Mouse (Mus musculus): ENCODE measurements around the gene Slc26a9.

GRCm38 (mm10) chr1:131761079-131761831 is 17.4 kb downstream of the Slc26a9 start:
- TF ChIP-seq POLR2A (IDR thresholded peaks at IDR 0.05; ENCODE audit: insufficient read depth, low read depth, low read length) (no peak), CTCF (IDR thresholded peaks at IDR 0.05) (no peak)
